Mouse (Mus musculus) cerebellum, adult 9-10 months (tissue): ENCODE measurements at regions not wholly inside any gene's neighbourhood (a gene's known extent, or its start where the extent isn't known, plus 50 kb on each side); places are given as distances from the start of the nearest gene placed in this dataset.

Experiments used
- DNase-seq: peaks from one replicate; pipeline ENCODE4 v3.0.0; 2022

GRCm38 (mm10) chr8:11145251-11145650, 137.0 kb upstream of the Irs2 start:
- DNase-seq = no peak

GRCm38 (mm10) chr8:11140566-11140965, 132.3 kb upstream of the Irs2 start:
- no peak for DNase-seq

- DNase-seq = no peak
These were observed 131.0 kb upstream of the Irs2 start for GRCm38 (mm10) chr8:11139294-11139693.

- no peak for DNase-seq
These were observed 130.2 kb upstream of the Irs2 start for GRCm38 (mm10) chr8:11138302-11139020.

- no peak for DNase-seq
These were observed 128.3 kb upstream of the Irs2 start for GRCm38 (mm10) chr8:11136566-11136965.

GRCm38 (mm10) chr8:11135135-11135534, 126.9 kb upstream of the Irs2 start:
- no peak for DNase-seq

- no peak for DNase-seq
These were observed 126.3 kb upstream of the Irs2 start for GRCm38 (mm10) chr8:11134562-11134961.

- no peak for DNase-seq
These were observed 110.9 kb upstream of the Irs2 start for GRCm38 (mm10) chr8:11119030-11119634.

- DNase-seq = no peak
These were observed 108.3 kb upstream of the Irs2 start for GRCm38 (mm10) chr8:11116534-11116933.

- DNase-seq = no peak
These were observed 107.0 kb upstream of the Irs2 start for GRCm38 (mm10) chr8:11115210-11115609.

- DNase-seq = no peak
These were observed 106.3 kb upstream of the Irs2 start for GRCm38 (mm10) chr8:11114531-11114930.

GRCm38 (mm10) chr8:11112908-11113532, 104.8 kb upstream of the Irs2 start:
- DNase-seq = no peak

- DNase-seq = no peak
These were observed 103.7 kb upstream of the Irs2 start for GRCm38 (mm10) chr8:11111987-11112386.

GRCm38 (mm10) chr8:11107435-11107834, 99.2 kb upstream of the Irs2 start:
- DNase-seq = no peak

- no peak for DNase-seq
These were observed 98.8 kb upstream of the Irs2 start for GRCm38 (mm10) chr8:11107021-11107420.

GRCm38 (mm10) chr8:11103745-11104607, 95.7 kb upstream of the Irs2 start:
- no peak for DNase-seq

GRCm38 (mm10) chr8:11100310-11100709, 92.1 kb upstream of the Irs2 start:
- DNase-seq = no peak

- no peak for DNase-seq
These were observed 91.3 kb upstream of the Irs2 start for GRCm38 (mm10) chr8:11099591-11099855.

- DNase-seq = no peak
These were observed 90.7 kb upstream of the Irs2 start for GRCm38 (mm10) chr8:11098790-11099590.

GRCm38 (mm10) chr8:11098228-11098778, 90.0 kb upstream of the Irs2 start:
- DNase-seq = peak; percentile 82

GRCm38 (mm10) chr8:11097813-11098212, 89.6 kb upstream of the Irs2 start:
- no peak for DNase-seq

GRCm38 (mm10) chr8:11094516-11094915, 86.3 kb upstream of the Irs2 start:
- DNase-seq = no peak
